Mouse (Mus musculus) heart, postnatal 0 days (tissue): ENCODE measurements around the gene Ncor2.

Experiments
- CTCF ChIP-seq: IDR thresholded peaks from 2 replicates; pipeline ENCODE4 v1.5.1; 2016; ENCODE audit warnings: antibody characterized with exemption, control low read depth, low read depth
- EP300 ChIP-seq: IDR thresholded peaks from 2 replicates; pipeline ENCODE4 v1.6.1; 2016; ENCODE audit warnings: antibody characterized with exemption, low read depth

GRCm38 (mm10) chr5:125127920-125128319 is 51.1 kb downstream of the Ncor2 start:
- no peak for TF ChIP-seq EP300
- TF ChIP-seq CTCF, result no peak
